ENCODE assay signal across 15 mouse cellular contexts in genomic region chr5:5314270-5314669, GRCm38 (mm10).
"Had no signal": no experiment of that assay in that cellular context is flagged by ENCODE, and none has a peak within 500 bp of the region (broad histone marks: within the 10 kb centered on the region; RNA-seq: fewer than 3 reads in every experiment).

No protein-coding gene starts in this region.

- H3K4me1 ChIP-seq: liver, embryonic 12.5 days; megakaryocyte, embryonic 14.5 days had no signal

- H3K4me3 ChIP-seq: layer of hippocampus, adult 2 months; liver, embryonic 12.5 days; megakaryocyte, embryonic 14.5 days; stomach, embryonic 15.5 days had no signal

- ATAC-seq: liver, embryonic 12.5 days; midbrain, embryonic 16.5 days had no signal

- DNase-seq: kidney, adult 11 months; kidney, adult 9 months; kidney, postnatal 4 days; lung, embryonic 14.5 days; lung, postnatal 10 days; thymus, adult 2 months; thymus, postnatal 25 days had no signal

- H3K27me3 ChIP-seq: liver, embryonic 12.5 days; megakaryocyte, embryonic 14.5 days; stomach, embryonic 15.5 days had no signal

- H3K4me2 ChIP-seq: liver, embryonic 12.5 days; lung, embryonic 14.5 days; midbrain, embryonic 11.5 days; stomach, embryonic 15.5 days had no signal

- H3K27ac ChIP-seq: kidney, postnatal 0 days; layer of hippocampus, adult 2 months; liver, embryonic 12.5 days; macrophage; stomach, embryonic 15.5 days had no signal

- H3K36me3 ChIP-seq: liver, embryonic 12.5 days; stomach, embryonic 15.5 days had no signal

- H3K9ac ChIP-seq: liver, embryonic 12.5 days; lung, embryonic 14.5 days; stomach, embryonic 15.5 days had no signal

- H3K9me3 ChIP-seq: liver, embryonic 12.5 days; megakaryocyte, embryonic 14.5 days; stomach, embryonic 15.5 days had no signal
